In genomic region chr16:38304460-38305194, GRCm38 (mm10) we compare ENCODE assay signal across 10 mouse cellular contexts. TPM values are rescaled to one million over a fixed set of nuclear protein-coding genes. Genes with fewer than 3 reads are reported as not detected.
DNase-seq lines count a peak whose midpoint lies in the region; ATAC-seq and TF ChIP-seq lines count a peak whose summit lies in the region.
"Had no signal": no experiment of that assay in that cellular context is flagged by ENCODE, and none has a peak within 500 bp of the region (broad histone marks: within the 10 kb centered on the region; RNA-seq: fewer than 3 reads in every experiment).

No protein-coding gene starts in this region.

- peak; percentile 17 for DNase-seq in gastrocnemius, adult 18-20 months (ENCODE audit: low spot score)
- no peak for DNase-seq in gastrocnemius, adult 8-10 months (ENCODE audit: low spot score in 2 of 2)
- DNase-seq in adrenal gland, adult (ENCODE audit: inconsistent age in 2 of 2, low spot score in 1 of 2) = peak; percentile 73 to 85
- DNase-seq in heart, postnatal 14 days = peak; percentile 34 to 42
- no peak for DNase-seq in embryo, embryonic 9.5 days (ENCODE audit: extremely low spot score)
- no peak for DNase-seq in forebrain, postnatal 0 days
- DNase-seq in neural tube, embryonic 10.5 days (ENCODE audit: extremely low spot score, low spot score) = no peak

- ATAC-seq in lung, embryonic 16.5 days (ENCODE audit: low read depth) = peak; percentile 86
- no peak for ATAC-seq in forebrain, postnatal 0 days

- H3K36me3 ChIP-seq in lung, embryonic 16.5 days (ENCODE audit: control insufficient read depth, insufficient read depth, low read length) = no peaks in the 10 kb centered on the region
- no peaks in the 10 kb centered on the region for H3K36me3 ChIP-seq in forebrain, postnatal 0 days (ENCODE audit: insufficient read depth)
- H3K36me3 ChIP-seq: embryonic facial prominence, embryonic 12.5 days had no signal

- TF ChIP-seq CTCF in forebrain, postnatal 0 days (IDR thresholded peaks at IDR 0.05; ENCODE audit: low read depth) = no peak

- peak overlapping the region; percentile 26; the same call in 1 of the 2 replicates for H3K27ac ChIP-seq in lung, embryonic 16.5 days (ENCODE audit: low read length)
- no peak overlapping the region for H3K27ac ChIP-seq in forebrain, postnatal 0 days (ENCODE audit: low read depth, low read length)
- H3K27ac ChIP-seq: embryonic facial prominence, embryonic 12.5 days had no signal

- peaks cover 2% of the 10 kb centered on the region; the same call in 1 of the 2 replicates for H3K4me1 ChIP-seq in lung, embryonic 16.5 days (replicated peaks; ENCODE audit: control insufficient read depth, insufficient read depth, low read length)
- no peaks in the 10 kb centered on the region for H3K4me1 ChIP-seq in forebrain, postnatal 0 days (ENCODE audit: insufficient read depth)

- WGBS in lung, embryonic 16.5 days = 51% methylated on average over 17 of the region's 17 CpGs
- WGBS in forebrain, postnatal 0 days = 77% methylated on average over 17 of the region's 17 CpGs

- no peaks in the 10 kb centered on the region for H3K27me3 ChIP-seq in lung, embryonic 16.5 days (ENCODE audit: control insufficient read depth, insufficient read depth, low read depth, low read length)
- no peaks in the 10 kb centered on the region for H3K27me3 ChIP-seq in forebrain, postnatal 0 days (ENCODE audit: insufficient read depth, low read length)
- H3K27me3 ChIP-seq: embryonic facial prominence, embryonic 12.5 days had no signal

- no peak overlapping the region; the same call in 1 of the 2 replicates for H3K9ac ChIP-seq in lung, embryonic 16.5 days (ENCODE audit: low read length)
- H3K9ac ChIP-seq in forebrain, postnatal 0 days = no peak overlapping the region
- H3K9ac ChIP-seq: embryonic facial prominence, embryonic 12.5 days had no signal

- H3K9me3 ChIP-seq in lung, embryonic 16.5 days (ENCODE audit: control insufficient read depth, low read length) = no peaks in the 10 kb centered on the region
- H3K9me3 ChIP-seq in forebrain, postnatal 0 days (ENCODE audit: low read length) = no peaks in the 10 kb centered on the region
- H3K9me3 ChIP-seq: embryonic facial prominence, embryonic 12.5 days had no signal

- H3K4me3 ChIP-seq in lung, embryonic 16.5 days (ENCODE audit: low read length) = peak overlapping the region; percentile 14
- no peak overlapping the region for H3K4me3 ChIP-seq in forebrain, postnatal 0 days (ENCODE audit: low read depth, low read length)
- H3K4me3 ChIP-seq: embryonic facial prominence, embryonic 12.5 days had no signal

- intact Hi-C loops in heart, postnatal 14 days (cut with DNase I) = no loop called here

- peak overlapping the region; percentile 28; the same call in 1 of the 2 replicates for H3K4me2 ChIP-seq in lung, embryonic 16.5 days (ENCODE audit: low read depth, low read length)
- H3K4me2 ChIP-seq in forebrain, postnatal 0 days (ENCODE audit: low read depth) = no peak overlapping the region
- H3K4me2 ChIP-seq: embryonic facial prominence, embryonic 12.5 days had no signal

RNA-seq across cellular contexts. Expression of gene Nr1i2, which starts 10.0 kb away (rescaled TPM):
- total RNA-seq in gastrocnemius, adult 18-20 months (2021) = under 1 TPM in 1 of 2 experiments, not detected in 1; 0.09 TPM
- not detected for total RNA-seq in gastrocnemius, adult 8-10 months (2022)
- not detected for total RNA-seq in heart, postnatal 14 days (2021)
- polyA plus RNA-seq in lung, embryonic 16.5 days (2015; fragmentation: Nextera tagmentation; extraction: Ambion mirVana) = 0.19 TPM in 1 of 2 replicates, not detected in the other
- total RNA-seq in forebrain, postnatal 0 days (2014; rRNA removed) = not detected in 2 replicates
- not detected in 2 replicates for polyA plus RNA-seq in forebrain, postnatal 0 days (2015; fragmentation: Nextera tagmentation; extraction: Ambion mirVana)
- polyA plus RNA-seq: embryonic facial prominence, embryonic 12.5 days; limb, embryonic 11.5 days had no signal

RNA-seq across cellular contexts. Expression of gene Maats1, which starts 37.3 kb away (rescaled TPM):
- not detected for total RNA-seq in gastrocnemius, adult 18-20 months (2021)
- total RNA-seq in gastrocnemius, adult 8-10 months (2022) = not detected
- total RNA-seq in heart, postnatal 14 days (2021) = under 1 TPM; 0.10 TPM
- polyA plus RNA-seq in lung, embryonic 16.5 days (2015; fragmentation: Nextera tagmentation; extraction: Ambion mirVana) = 1.9 and 2.6 TPM in 2 replicates
- total RNA-seq in forebrain, postnatal 0 days (2014; rRNA removed) = 1.2 and 2.6 TPM in 2 replicates
- polyA plus RNA-seq in forebrain, postnatal 0 days (2015; fragmentation: Nextera tagmentation; extraction: Ambion mirVana) = 0.91 and 1.5 TPM in 2 replicates

RNA-seq across cellular contexts. Expression of gene Cox17, which starts 42.2 kb away (rescaled TPM):
- 100 to 1,000 TPM; 176 to 177 TPM for total RNA-seq in gastrocnemius, adult 18-20 months (2021)
- total RNA-seq in gastrocnemius, adult 8-10 months (2022) = 100 to 1,000 TPM; 115 to 194 (median 149) TPM
- total RNA-seq in heart, postnatal 14 days (2021) = 100 to 1,000 TPM; 227 to 256 TPM
- 142 and 143 TPM in 2 replicates for polyA plus RNA-seq in lung, embryonic 16.5 days (2015; fragmentation: Nextera tagmentation; extraction: Ambion mirVana)
- total RNA-seq in forebrain, postnatal 0 days (2014; rRNA removed) = 12.9 and 51.7 TPM in 2 replicates
- polyA plus RNA-seq in forebrain, postnatal 0 days (2015; fragmentation: Nextera tagmentation; extraction: Ambion mirVana) = 80.3 and 102 TPM in 2 replicates

RNA-seq across cellular contexts. Expression of gene Gm21987, which starts 42.2 kb away (rescaled TPM):
- total RNA-seq in gastrocnemius, adult 18-20 months (2021) = not detected
- not detected for total RNA-seq in gastrocnemius, adult 8-10 months (2022)
- total RNA-seq in heart, postnatal 14 days (2021) = 1 to 10 TPM in 1 of 2 experiments, not detected in 1; 1.2 TPM
- polyA plus RNA-seq in lung, embryonic 16.5 days (2015; fragmentation: Nextera tagmentation; extraction: Ambion mirVana) = 0.55 TPM in 1 of 2 replicates, not detected in the other
- not detected in 2 replicates for total RNA-seq in forebrain, postnatal 0 days (2014; rRNA removed)
- polyA plus RNA-seq in forebrain, postnatal 0 days (2015; fragmentation: Nextera tagmentation; extraction: Ambion mirVana) = not detected in 2 replicates
- polyA plus RNA-seq: embryonic facial prominence, embryonic 12.5 days; limb, embryonic 11.5 days had no signal

RNA-seq across cellular contexts. Expression of gene Popdc2, which starts 57.4 kb away (rescaled TPM):
- 10 to 100 TPM; 51.5 to 55.8 TPM for total RNA-seq in gastrocnemius, adult 18-20 months (2021)
- 10 to 100 TPM; 55.3 to 81.4 (median 68.5) TPM for total RNA-seq in gastrocnemius, adult 8-10 months (2022)
- 100 to 1,000 TPM; 542 to 580 TPM for total RNA-seq in heart, postnatal 14 days (2021)
- 8.9 and 9.1 TPM in 2 replicates for polyA plus RNA-seq in lung, embryonic 16.5 days (2015; fragmentation: Nextera tagmentation; extraction: Ambion mirVana)
- total RNA-seq in forebrain, postnatal 0 days (2014; rRNA removed) = 0.14 and 0.38 TPM in 2 replicates
- 0.39 TPM in 2 replicates for polyA plus RNA-seq in forebrain, postnatal 0 days (2015; fragmentation: Nextera tagmentation; extraction: Ambion mirVana)

Comparison
In these comparisons a context has a peak if more than half of its experiments do, and no peak if none do; other contexts are left out.
1. DNase-seq: peak in gastrocnemius, adult 18-20 months (single experiment), adrenal gland, adult (2 of 2) and heart, postnatal 14 days (2 of 2); none in gastrocnemius, adult 8-10 months (0 of 2), embryo, embryonic 9.5 days (single experiment), forebrain, postnatal 0 days (single experiment) and neural tube, embryonic 10.5 days (single experiment).